ENCODE assay signal across 8 mouse cellular contexts in the genomic region with DNA sequence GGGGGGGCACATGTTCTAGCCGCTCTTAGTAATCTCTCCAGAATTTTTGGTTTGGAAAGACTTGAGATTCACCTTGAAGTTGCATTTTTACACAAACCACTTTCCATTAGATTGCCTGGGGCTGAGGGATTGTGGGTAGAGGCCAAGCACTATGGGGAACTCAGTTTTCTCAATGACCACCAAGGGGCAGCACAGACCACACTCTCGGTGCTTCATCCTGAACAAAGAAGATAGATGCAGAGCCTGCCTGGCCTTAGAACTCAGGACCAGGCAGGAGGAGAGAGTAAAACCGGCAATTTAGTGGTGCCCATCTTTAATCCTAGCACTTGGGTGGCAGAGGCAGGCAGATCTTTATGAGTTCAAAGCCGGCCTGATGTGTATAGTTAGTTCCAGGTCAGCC. TPM values are rescaled to one million over a fixed set of nuclear protein-coding genes. Genes with fewer than 3 reads are reported as not detected.
A peak's percentile ranks its signal among the peaks of the same experiment; 100 is the strongest.
DNase-seq lines count a peak whose midpoint lies in the region; ATAC-seq and TF ChIP-seq lines count a peak whose summit lies in the region.

No protein-coding gene starts in this region.

- H3K27ac ChIP-seq in forebrain, embryonic 10.5 days: peak overlapping the region; percentile 53; the same call in 1 of the 2 replicates
- H3K27ac ChIP-seq in forebrain, embryonic 15.5 days (replicated peaks): no peak overlapping the region
- H3K27ac ChIP-seq in lung, postnatal 0 days (ENCODE audit: low read length): no peak overlapping the region

- peaks cover 16% of the 10 kb centered on the region for H3K27me3 ChIP-seq in forebrain, embryonic 10.5 days (ENCODE audit: poor library complexity, severe bottlenecking)
- H3K27me3 ChIP-seq in forebrain, embryonic 15.5 days: no peaks in the 10 kb centered on the region
- no peaks in the 10 kb centered on the region for H3K27me3 ChIP-seq in lung, postnatal 0 days (replicated peaks; ENCODE audit: insufficient read depth, low read length)

- H3K4me3 ChIP-seq in forebrain, embryonic 10.5 days: no peak overlapping the region
- H3K4me3 ChIP-seq in forebrain, embryonic 15.5 days: no peak overlapping the region
- H3K4me3 ChIP-seq in lung, postnatal 0 days (ENCODE audit: low read depth, low read length): no peak overlapping the region

- peak; percentile 58 for DNase-seq in forebrain, embryonic 10.5 days (ENCODE audit: extremely low spot score, low spot score)
- DNase-seq in brain, embryonic 18.5 days (ENCODE audit: low read depth, low spot score): peak; percentile 49
- DNase-seq in fibroblast of lung, adult 2 months (ENCODE audit: low read depth): peak; percentile 71
- peak; percentile 75 to 78 for DNase-seq in heart, postnatal 36 days
- peak; percentile 58 to 83 for DNase-seq in layer of hippocampus, adult 8-10 months (ENCODE audit: low spot score in 2 of 2)
- DNase-seq in lung, postnatal 0 days (ENCODE audit: low spot score): peak; percentile 87
- peak; percentile 68 for DNase-seq in right cerebral cortex, postnatal 25 days

- TF ChIP-seq CTCF in lung, postnatal 0 days (IDR thresholded peaks at IDR 0.05): peak; percentile 90

- no peak for TF ChIP-seq EP300 in lung, postnatal 0 days (IDR thresholded peaks at IDR 0.05)

- no peak; the same call in 1 of the 2 replicates for ATAC-seq in forebrain, embryonic 15.5 days (replicated peaks)
- peak; percentile 78 for ATAC-seq in lung, postnatal 0 days

- no peak overlapping the region for H3K9ac ChIP-seq in forebrain, embryonic 15.5 days (replicated peaks)
- no peak overlapping the region for H3K9ac ChIP-seq in lung, postnatal 0 days (replicated peaks; ENCODE audit: low read depth)

- no peaks in the 10 kb centered on the region for H3K36me3 ChIP-seq in forebrain, embryonic 10.5 days (replicated peaks)
- no peaks in the 10 kb centered on the region for H3K36me3 ChIP-seq in forebrain, embryonic 15.5 days
- no peaks in the 10 kb centered on the region for H3K36me3 ChIP-seq in lung, postnatal 0 days (ENCODE audit: insufficient read depth, low read length)

- no peaks in the 10 kb centered on the region for H3K9me3 ChIP-seq in forebrain, embryonic 10.5 days
- no peaks in the 10 kb centered on the region for H3K9me3 ChIP-seq in forebrain, embryonic 15.5 days
- no peaks in the 10 kb centered on the region for H3K9me3 ChIP-seq in lung, postnatal 0 days (ENCODE audit: low read length)

- intact Hi-C loops in heart, postnatal 36 days (cut with DNase I): loop anchor here (1.0 to 5.0 kb wide), 4 partner anchors 48 to 338 kb away; partner anchors contain the start of genes Arid3b and Edc3

- 22% methylated on average over 4 of the region's 4 CpGs for WGBS in forebrain, embryonic 10.5 days
- 20% methylated on average over 4 of the region's 4 CpGs for WGBS in forebrain, embryonic 15.5 days
- 10% methylated on average over 4 of the region's 4 CpGs for WGBS in lung, postnatal 0 days

- H3K4me2 ChIP-seq in forebrain, embryonic 15.5 days (replicated peaks): no peak overlapping the region
- no peak overlapping the region for H3K4me2 ChIP-seq in lung, postnatal 0 days (replicated peaks; ENCODE audit: low read depth, low read length)

- H3K4me1 ChIP-seq in forebrain, embryonic 10.5 days: peaks cover 11% of the 10 kb centered on the region
- peaks cover 12% of the 10 kb centered on the region for H3K4me1 ChIP-seq in forebrain, embryonic 15.5 days
- no peaks in the 10 kb centered on the region for H3K4me1 ChIP-seq in lung, postnatal 0 days (ENCODE audit: insufficient read depth, low read depth, low read length)

RNA-seq across cellular contexts. Expression of gene Csk, which starts 6.3 kb away (rescaled TPM):
- polyA plus RNA-seq in forebrain, embryonic 10.5 days (2016; fragmentation: Nextera tagmentation; extraction: Ambion mirVana): 28.8 and 33.9 TPM in 2 replicates
- 37.4 and 41.7 TPM in 2 replicates for polyA plus RNA-seq in forebrain, embryonic 15.5 days (2015; fragmentation: Nextera tagmentation; extraction: Ambion mirVana)
- 10 to 100 TPM; 26.2 to 28.5 TPM for total RNA-seq in heart, postnatal 36 days (2021)
- 10 to 100 TPM; 38.4 to 46.7 (median 43.0) TPM for total RNA-seq in layer of hippocampus, adult 8-10 months (2022)
- 25.6 and 27.3 TPM in 2 replicates for polyA plus RNA-seq in lung, postnatal 0 days (2015; fragmentation: Nextera tagmentation; extraction: Ambion mirVana)

RNA-seq across cellular contexts. Expression of gene Cyp1a2, which starts 23.7 kb away (rescaled TPM):
- polyA plus RNA-seq in forebrain, embryonic 10.5 days (2016; fragmentation: Nextera tagmentation; extraction: Ambion mirVana): not detected in 2 replicates
- polyA plus RNA-seq in forebrain, embryonic 15.5 days (2015; fragmentation: Nextera tagmentation; extraction: Ambion mirVana): not detected in 2 replicates
- total RNA-seq in heart, postnatal 36 days (2021): not detected
- total RNA-seq in layer of hippocampus, adult 8-10 months (2022): not detected
- polyA plus RNA-seq in lung, postnatal 0 days (2015; fragmentation: Nextera tagmentation; extraction: Ambion mirVana): 0.07 TPM in 1 of 2 replicates, not detected in the other

RNA-seq across cellular contexts. Expression of gene Cyp1a1, which starts 28.0 kb away (rescaled TPM):
- 0.14 TPM in 1 of 2 replicates, not detected in the other for polyA plus RNA-seq in forebrain, embryonic 10.5 days (2016; fragmentation: Nextera tagmentation; extraction: Ambion mirVana)
- polyA plus RNA-seq in forebrain, embryonic 15.5 days (2015; fragmentation: Nextera tagmentation; extraction: Ambion mirVana): 0.06 and 0.20 TPM in 2 replicates
- total RNA-seq in heart, postnatal 36 days (2021): not detected
- under 1 TPM in 3 of 4 experiments, not detected in 1; 0.12 to 0.36 (median 0.32) TPM for total RNA-seq in layer of hippocampus, adult 8-10 months (2022)
- polyA plus RNA-seq in lung, postnatal 0 days (2015; fragmentation: Nextera tagmentation; extraction: Ambion mirVana): 9.0 and 13.0 TPM in 2 replicates

RNA-seq across cellular contexts. Expression of gene Lman1l, which starts 39.2 kb away (rescaled TPM):
- polyA plus RNA-seq in forebrain, embryonic 10.5 days (2016; fragmentation: Nextera tagmentation; extraction: Ambion mirVana): not detected in 2 replicates
- not detected in 2 replicates for polyA plus RNA-seq in forebrain, embryonic 15.5 days (2015; fragmentation: Nextera tagmentation; extraction: Ambion mirVana)
- not detected for total RNA-seq in heart, postnatal 36 days (2021)
- not detected for total RNA-seq in layer of hippocampus, adult 8-10 months (2022)
- polyA plus RNA-seq in lung, postnatal 0 days (2015; fragmentation: Nextera tagmentation; extraction: Ambion mirVana): not detected in 2 replicates

RNA-seq across cellular contexts. Expression of gene Edc3, which starts 48.6 kb away (rescaled TPM):
- 42.8 and 43.9 TPM in 2 replicates for polyA plus RNA-seq in forebrain, embryonic 10.5 days (2016; fragmentation: Nextera tagmentation; extraction: Ambion mirVana)
- 36.4 and 37.1 TPM in 2 replicates for polyA plus RNA-seq in forebrain, embryonic 15.5 days (2015; fragmentation: Nextera tagmentation; extraction: Ambion mirVana)
- 1 to 10 TPM; 5.0 to 5.2 TPM for total RNA-seq in heart, postnatal 36 days (2021)
- total RNA-seq in layer of hippocampus, adult 8-10 months (2022): 10 to 100 TPM; 14.0 to 23.7 (median 14.6) TPM
- 23.3 and 25.3 TPM in 2 replicates for polyA plus RNA-seq in lung, postnatal 0 days (2015; fragmentation: Nextera tagmentation; extraction: Ambion mirVana)
